Mouse (Mus musculus) macrophage (primary cell): ENCODE data around the gene Sept14. TPM values are rescaled to one million over a fixed set of nuclear protein-coding genes. Genes with fewer than 3 reads are reported as not detected.
"Not testable (repeated sequence)": the region's sequence is repeated elsewhere in the genome, so short reads cannot be mapped to it uniquely, and the experiment has no call there.

Experiments
- H3K27ac ChIP-seq: fragments of 350-480 bp; formaldehyde crosslinking; 2 replicates; pipeline ENCODE4 v1.9.0; 2021
- H3K36me3 ChIP-seq: fragments of 350-480 bp; formaldehyde crosslinking; 2 replicates; pipeline ENCODE4 v1.9.0; 2021; ENCODE audit errors: inconsistent target
- H3K4me3 ChIP-seq: fragments of 350-480 bp; formaldehyde crosslinking; 2 replicates; pipeline ENCODE4 v1.9.0; 2021; ENCODE audit errors: inconsistent target
- H3K79me2 ChIP-seq: fragments of 350-480 bp; formaldehyde crosslinking; 2 replicates; pipeline ENCODE4 v1.9.0; 2021; ENCODE audit errors: inconsistent target
- WGBS: methylation state at CpG from one replicate; pipeline ENCODE4 v1.1.7; 2026; ENCODE audit warnings: inconsistent platforms; ENCODE audit not compliant: missing documents; 5-methylcytosine and 5-hydroxymethylcytosine counted together
- polyA plus RNA-seq: library from polyadenylated mRNA; stranded (reverse); fragments of 250-400 nt; gene quantifications from 3 replicates; pipeline ENCODE4 v1.2.4, GENCODE M21; 2018; ENCODE audit warnings: inconsistent platforms

The Sept14 gene
- polyA plus RNA-seq, 1 experiment from 2014 or later = not detected

GRCm38 (mm10) chr5:129715326-129715861, 7.1 kb upstream of the Sept14 start, which contains the start of gene Mrps17:
Mrps17 (plus strand) TSS chr5:129715497.
- H3K79me2 ChIP-seq = peaks cover 11% of the 10 kb centered on the region
- peak within 1 kb of the TSS; percentile 28; the same call in 1 of the 2 replicates for H3K27ac ChIP-seq
- WGBS = under 1% methylated on average over 32 of the region's 33 CpGs
- peaks cover 16% of the 10 kb centered on the region; the same call in 1 of the 2 replicates for H3K36me3 ChIP-seq
- peak within 1 kb of the TSS; percentile 96 for H3K4me3 ChIP-seq

- H3K79me2 ChIP-seq = no peaks in the 10 kb centered on the region
These were observed 4.9 kb downstream of the Sept14 start for GRCm38 (mm10) chr5:129703368-129703767.

GRCm38 (mm10) chr5:129701706-129702105, 6.6 kb downstream of the Sept14 start:
- no peak overlapping the region for H3K27ac ChIP-seq
- no peaks in the 10 kb centered on the region for H3K79me2 ChIP-seq
- H3K4me3 ChIP-seq = no peak overlapping the region
- no peaks in the 10 kb centered on the region for H3K36me3 ChIP-seq
- 91% methylated on average over 1 of the region's 1 CpGs for WGBS

More at GRCm38 (mm10) chr5:129703368-129703767, 4.9 kb downstream of the Sept14 start:
- no peaks in the 10 kb centered on the region for H3K36me3 ChIP-seq
- no peak overlapping the region for H3K4me3 ChIP-seq
- no peak overlapping the region for H3K27ac ChIP-seq

GRCm38 (mm10) chr5:129700506-129700905, 7.8 kb downstream of the Sept14 start:
- Histone ChIP-seq H3K36me3 (no peaks in the 10 kb centered on the region), H3K79me2 (no peaks in the 10 kb centered on the region), H3K4me3 (no peak overlapping the region), H3K27ac (no peak overlapping the region)
- WGBS = 39% methylated on average over 2 of the region's 2 CpGs

- no peak overlapping the region for H3K4me3 ChIP-seq
- 90% methylated on average over 3 of the region's 3 CpGs for WGBS
- no peaks in the 10 kb centered on the region for H3K36me3 ChIP-seq
- H3K79me2 ChIP-seq = no peaks in the 10 kb centered on the region
- no peak overlapping the region for H3K27ac ChIP-seq
These were observed 17.8 kb downstream of the Sept14 start for GRCm38 (mm10) chr5:129690528-129690927.

- WGBS = 91% methylated on average over 7 of the region's 7 CpGs
- no peaks in the 10 kb centered on the region for H3K79me2 ChIP-seq
- no peaks in the 10 kb centered on the region for H3K36me3 ChIP-seq
- H3K27ac ChIP-seq = no peak overlapping the region
- H3K4me3 ChIP-seq = no peak overlapping the region
These were observed 20.7 kb downstream of the Sept14 start for GRCm38 (mm10) chr5:129687621-129688020.

- not testable (repeated sequence) for H3K79me2 ChIP-seq, H3K27ac ChIP-seq, H3K36me3 ChIP-seq, H3K4me3 ChIP-seq
- 88% methylated on average over 5 of the region's 5 CpGs for WGBS
These were observed 23.2 kb downstream of the Sept14 start for GRCm38 (mm10) chr5:129685141-129685540.

- Histone ChIP-seq H3K4me3 (peak within 1 kb of the TSS; percentile 70), H3K79me2 (no peaks in the 10 kb centered on the region), H3K27ac (no peak within 1 kb of the TSS), H3K36me3 (no peaks in the 10 kb centered on the region)
- 3% methylated on average over 23 of the region's 23 CpGs for WGBS
These were observed 38.3 kb downstream of the Sept14 start, which contains the start of gene Zfp11 for GRCm38 (mm10) chr5:129670036-129670458. Zfp11 (minus strand) TSS chr5:129670099.

- H3K4me3 ChIP-seq = peak overlapping the region; percentile 70
These were observed 38.8 kb downstream of the Sept14 start for GRCm38 (mm10) chr5:129669453-129670035.

GRCm38 (mm10) chr5:129667851-129668250, 40.5 kb downstream of the Sept14 start:
- no peaks in the 10 kb centered on the region for H3K36me3 ChIP-seq
- H3K27ac ChIP-seq = no peak overlapping the region
- WGBS = 91% methylated on average over 4 of the region's 4 CpGs
- H3K4me3 ChIP-seq = no peak overlapping the region
- no peaks in the 10 kb centered on the region for H3K79me2 ChIP-seq

More at GRCm38 (mm10) chr5:129669453-129670035, 38.8 kb downstream of the Sept14 start:
- no peak overlapping the region for H3K27ac ChIP-seq
- H3K36me3 ChIP-seq = no peaks in the 10 kb centered on the region
- under 1% methylated on average over 30 of the region's 31 CpGs for WGBS
- H3K79me2 ChIP-seq = no peaks in the 10 kb centered on the region

GRCm38 (mm10) chr5:129666271-129666909, 41.9 kb downstream of the Sept14 start:
- Histone ChIP-seq H3K79me2 (no peaks in the 10 kb centered on the region), H3K4me3 (no peak overlapping the region), H3K27ac (no peak overlapping the region), H3K36me3 (no peaks in the 10 kb centered on the region)
- 91% methylated on average over 8 of the region's 10 CpGs for WGBS

GRCm38 (mm10) chr5:129664090-129664489, 44.2 kb downstream of the Sept14 start:
- Histone ChIP-seq H3K27ac (no peak overlapping the region), H3K4me3 (no peak overlapping the region), H3K79me2 (no peaks in the 10 kb centered on the region), H3K36me3 (no peaks in the 10 kb centered on the region)
- 98% methylated on average over 5 of the region's 5 CpGs for WGBS

GRCm38 (mm10) chr5:129657931-129658330, 50.4 kb downstream of the Sept14 start:
- Histone ChIP-seq H3K79me2 (no peaks in the 10 kb centered on the region), H3K4me3 (no peak overlapping the region), H3K27ac (no peak overlapping the region), H3K36me3 (peaks cover 18% of the 10 kb centered on the region; the same call in 1 of the 2 replicates)
- 93% methylated on average over 15 of the region's 15 CpGs for WGBS

- peaks cover 18% of the 10 kb centered on the region; the same call in 1 of the 2 replicates for H3K36me3 ChIP-seq
- H3K4me3 ChIP-seq = no peak overlapping the region
- no peak overlapping the region for H3K27ac ChIP-seq
- H3K79me2 ChIP-seq = no peaks in the 10 kb centered on the region
- WGBS = 94% methylated on average over 10 of the region's 10 CpGs
These were observed 51.3 kb downstream of the Sept14 start for GRCm38 (mm10) chr5:129657016-129657415.

GRCm38 (mm10) chr5:129650858-129651257, 57.5 kb downstream of the Sept14 start:
- H3K4me3 ChIP-seq = no peak overlapping the region
- 87% methylated on average over 5 of the region's 5 CpGs for WGBS
- no peak overlapping the region for H3K27ac ChIP-seq
- H3K36me3 ChIP-seq = no peaks in the 10 kb centered on the region
- no peaks in the 10 kb centered on the region for H3K79me2 ChIP-seq
